Mouse (Mus musculus): ENCODE data around the gene Crip2.

The Crip2 gene

DNA sequence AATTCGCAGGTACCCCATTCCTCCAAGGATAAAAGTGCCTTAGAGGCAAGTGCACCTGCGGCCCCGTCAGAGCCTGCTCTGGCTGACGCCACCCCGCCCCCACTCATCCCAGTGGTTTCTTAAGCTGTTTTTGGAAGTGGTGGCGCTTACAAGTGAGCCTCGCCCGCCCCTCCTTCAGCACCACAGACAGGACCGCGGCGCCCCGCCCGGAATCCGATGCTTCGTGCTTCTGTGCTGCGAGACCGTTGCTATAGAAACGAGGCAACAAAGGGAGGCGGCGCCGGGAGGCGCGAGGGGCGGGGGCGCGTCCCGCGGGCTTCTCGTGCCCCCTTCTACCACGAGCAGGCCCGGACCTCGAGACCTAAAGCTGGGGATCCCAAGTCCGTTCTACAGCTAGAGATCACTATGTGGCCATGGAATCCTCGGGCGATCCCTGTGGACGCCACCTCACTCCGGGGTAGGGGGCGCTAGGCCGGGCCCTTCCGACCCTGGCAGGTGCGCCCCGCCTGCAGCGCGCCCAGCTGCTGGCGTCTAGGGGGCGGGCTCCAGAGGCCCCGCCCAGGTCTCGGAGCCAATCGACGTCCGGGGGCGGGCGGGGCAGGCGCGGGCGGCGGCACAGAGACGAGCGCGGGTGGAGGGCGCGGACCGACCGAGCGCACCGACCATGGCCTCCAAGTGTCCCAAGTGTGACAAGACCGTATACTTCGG is at the start of gene Crip2:
TSS of gene Crip2 (plus strand) at position 329 of the 708 bp plus-strand sequence.
- DNase-seq (ENCODE audit: low spot score): no peak

DNA sequence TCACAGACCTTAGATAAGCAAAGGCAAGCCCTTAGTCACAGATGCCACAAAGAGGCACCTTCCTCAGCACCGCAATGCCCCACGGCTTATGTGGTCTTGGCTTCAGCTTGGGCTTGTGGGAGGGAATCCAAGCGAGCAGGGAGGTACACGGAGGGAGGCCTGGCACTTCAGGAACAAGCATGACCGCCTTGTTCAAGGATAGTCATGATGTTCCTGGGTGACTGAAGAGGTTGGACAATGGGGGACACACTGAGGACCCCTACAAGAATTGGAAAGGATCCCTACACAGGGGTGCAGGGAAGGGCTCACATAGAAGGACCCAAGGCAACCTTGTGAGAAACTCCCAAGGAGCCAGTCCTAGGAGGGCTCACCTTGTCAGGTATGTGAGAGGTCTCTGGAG is 43.0 kb upstream of the Crip2 start:
- no peak for DNase-seq (ENCODE audit: low spot score)

DNA sequence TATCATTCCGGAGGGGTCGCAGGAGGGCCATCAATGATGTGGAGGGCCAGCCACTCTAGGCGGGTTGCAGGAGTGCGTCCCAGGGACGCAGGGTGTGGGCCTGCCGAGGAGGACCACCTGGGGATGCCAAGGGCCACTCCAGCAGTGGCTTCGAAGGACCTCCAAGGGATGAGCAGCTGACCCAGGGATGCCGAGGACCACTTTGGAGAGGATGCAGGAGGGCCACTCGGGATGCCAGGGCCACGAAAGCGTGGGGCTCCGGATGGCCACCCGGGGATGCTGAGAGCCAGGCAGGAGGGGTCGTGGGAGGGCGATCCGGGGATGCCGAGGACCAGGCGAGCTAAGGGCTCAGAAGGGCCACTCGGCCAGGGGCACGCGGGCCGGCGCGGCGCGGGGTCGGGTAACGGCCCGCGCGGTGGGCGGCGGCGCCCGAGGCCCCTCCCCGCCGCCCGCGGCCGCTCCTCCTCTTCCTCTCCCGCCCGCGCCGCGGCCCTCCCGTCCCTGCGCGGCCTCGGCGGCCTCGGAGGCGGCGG is 42.2 kb upstream of the Crip2 start, which contains the start of gene Mta1:
TSS of gene Mta1 (plus strand) at position 530 of the 533 bp plus-strand sequence.
- no peak for DNase-seq (ENCODE audit: low spot score)

DNA sequence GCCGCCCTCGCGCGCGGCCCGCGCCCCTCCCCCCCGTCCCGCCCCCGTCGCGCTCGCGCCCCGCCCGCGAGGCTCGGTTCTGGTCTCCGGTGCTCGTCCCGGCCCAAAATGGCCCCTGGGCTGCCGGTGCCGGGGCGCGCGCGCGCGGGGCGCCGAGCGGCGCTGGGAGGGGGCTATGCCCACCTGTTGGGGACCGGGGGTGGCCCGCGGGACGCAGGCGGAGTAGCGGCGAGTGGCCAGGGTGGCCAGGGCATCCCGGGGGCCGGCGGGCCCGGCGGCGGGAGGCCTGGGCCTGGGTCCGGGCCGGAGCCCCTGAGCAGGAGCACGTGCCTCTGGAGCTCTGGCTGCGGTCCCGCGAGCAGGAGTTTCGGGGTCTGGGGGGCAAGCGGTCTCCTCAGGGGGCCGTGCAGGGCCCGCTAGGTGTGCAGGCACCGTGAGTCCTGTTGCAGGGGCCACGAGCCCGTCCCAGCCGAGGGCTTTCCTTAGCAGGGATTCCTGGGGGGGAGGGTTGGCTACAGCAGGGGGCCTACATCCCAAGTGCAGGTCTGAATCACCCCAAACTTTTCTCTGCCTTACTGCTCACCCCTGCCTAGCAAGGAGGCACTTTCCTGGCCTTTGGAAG is 41.4 kb upstream of the Crip2 start:
- no peak for DNase-seq (ENCODE audit: low spot score)

DNA sequence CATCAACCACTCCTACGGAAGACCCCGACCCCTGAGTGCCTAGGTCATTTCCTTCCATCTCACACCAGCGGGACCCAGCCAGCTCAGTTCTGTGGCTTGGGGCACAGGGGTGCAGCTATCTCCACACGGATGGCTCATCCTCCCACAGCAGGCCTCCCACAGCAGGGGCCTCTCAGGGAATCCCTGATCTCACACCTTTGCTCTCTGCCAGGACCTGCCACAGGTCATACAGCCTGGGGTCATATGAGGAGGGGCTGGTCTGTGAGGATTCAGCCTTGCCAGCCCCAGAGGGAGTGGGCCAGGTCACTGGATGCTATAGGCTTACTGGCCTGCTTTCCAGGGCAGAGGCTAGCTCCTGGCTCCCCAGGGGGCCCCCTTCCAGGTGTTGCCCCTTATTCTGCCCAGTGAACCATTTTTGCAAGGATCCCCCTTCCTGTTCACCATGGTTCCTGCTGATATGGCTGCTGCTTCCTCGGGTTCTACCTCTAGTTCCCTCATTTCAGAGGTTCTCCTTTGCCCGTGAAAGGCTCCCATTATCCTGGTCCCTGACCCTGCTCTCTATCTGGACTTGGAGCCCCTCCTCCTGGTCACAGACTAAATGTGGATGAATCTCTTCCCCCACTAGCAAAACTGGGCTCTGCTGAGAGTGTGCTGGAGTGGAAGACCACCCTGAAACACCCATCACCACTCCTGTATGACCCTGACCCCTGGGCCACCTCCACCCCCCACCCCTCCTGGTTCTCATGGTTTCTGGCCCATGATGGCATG is 40.4 kb upstream of the Crip2 start:
- no peak for DNase-seq (ENCODE audit: low spot score)

DNA sequence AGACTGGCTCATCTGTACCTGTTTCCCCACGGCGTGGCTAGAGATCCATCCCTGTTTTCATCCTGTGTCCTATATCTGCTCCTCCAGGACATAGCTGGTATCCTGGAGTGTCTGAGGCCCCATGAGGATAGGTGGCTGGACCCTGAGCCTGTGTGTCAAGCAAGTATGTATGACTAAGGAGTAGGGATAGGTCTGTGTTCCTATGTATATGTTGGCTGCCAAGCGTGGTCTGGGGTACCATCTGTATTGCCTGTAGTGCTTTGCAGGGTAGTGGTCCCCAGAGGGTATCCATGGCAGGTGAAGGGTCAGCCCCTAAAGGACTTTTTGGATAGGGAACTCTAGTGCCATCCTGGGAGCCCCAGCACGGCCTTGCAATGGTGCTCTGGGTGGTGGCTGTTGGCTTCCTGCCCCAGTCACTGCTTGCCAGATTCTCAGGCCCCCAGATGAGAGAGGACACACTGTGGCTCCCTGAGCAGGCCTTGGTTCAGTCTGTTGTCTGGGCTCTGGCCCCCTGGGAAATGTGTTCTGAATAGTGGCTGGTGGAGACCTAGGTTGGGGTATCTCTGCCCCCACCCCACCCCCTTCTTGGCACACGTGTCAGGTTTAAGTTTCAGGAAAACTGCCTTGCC is 39.5 kb upstream of the Crip2 start:
- peak; percentile 35 for DNase-seq (ENCODE audit: low spot score)

DNA sequence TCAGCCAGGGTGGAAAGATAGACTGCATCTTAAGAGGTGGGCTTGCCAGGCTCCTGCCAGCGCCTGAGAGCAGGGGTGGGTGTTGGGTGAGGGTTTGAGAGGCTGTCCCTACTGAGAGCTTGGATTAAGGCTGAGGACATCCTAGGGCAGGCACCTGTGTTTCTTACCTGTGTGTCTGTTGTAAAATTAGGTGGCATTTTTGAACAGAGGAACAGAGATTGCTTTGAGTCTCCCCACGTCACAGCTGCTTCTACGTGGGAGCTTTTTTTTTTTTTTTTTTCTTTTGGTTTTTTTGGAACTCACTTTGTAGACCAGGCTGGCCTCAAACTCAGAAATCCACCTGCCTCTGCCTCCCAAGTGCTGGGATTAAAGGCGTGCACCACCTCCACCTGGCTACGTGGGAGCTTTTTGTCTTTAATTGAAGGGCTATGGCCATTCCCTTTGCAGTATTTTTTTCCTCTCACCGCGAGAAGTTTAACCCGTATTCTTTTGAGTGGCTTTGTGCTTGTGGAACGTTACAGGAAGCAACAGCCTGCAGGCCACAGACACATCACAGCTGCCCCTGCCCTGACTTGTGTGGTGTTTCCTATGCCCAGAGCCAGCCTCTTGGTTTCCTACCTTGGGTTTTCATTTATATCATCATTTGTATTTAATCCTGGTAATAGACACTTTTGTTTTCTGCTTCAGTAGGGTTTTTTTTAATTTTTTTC is 38.6 kb upstream of the Crip2 start:
- DNase-seq (ENCODE audit: low spot score): no peak

DNA sequence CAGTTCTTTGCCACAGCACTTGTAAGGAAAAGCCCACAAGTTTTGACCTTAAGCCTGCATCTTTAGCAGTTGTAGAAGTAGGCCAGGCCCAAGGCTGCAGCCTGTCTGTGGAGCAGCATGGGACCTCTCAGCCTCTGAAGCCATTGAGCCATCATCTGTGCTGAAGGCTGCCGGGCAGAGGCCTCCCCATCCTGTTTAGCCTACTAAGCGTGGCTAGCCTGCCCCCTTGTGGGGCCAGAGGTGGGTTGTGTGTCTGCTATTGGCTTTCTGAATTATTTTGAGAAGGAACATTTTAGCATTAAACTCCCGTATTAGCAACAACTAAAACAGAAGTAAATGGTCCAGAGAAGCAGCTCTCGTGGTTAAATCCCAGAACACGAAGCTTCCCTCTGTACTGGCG is 37.6 kb upstream of the Crip2 start:
- peak; percentile 77 for DNase-seq (ENCODE audit: low spot score)

DNA sequence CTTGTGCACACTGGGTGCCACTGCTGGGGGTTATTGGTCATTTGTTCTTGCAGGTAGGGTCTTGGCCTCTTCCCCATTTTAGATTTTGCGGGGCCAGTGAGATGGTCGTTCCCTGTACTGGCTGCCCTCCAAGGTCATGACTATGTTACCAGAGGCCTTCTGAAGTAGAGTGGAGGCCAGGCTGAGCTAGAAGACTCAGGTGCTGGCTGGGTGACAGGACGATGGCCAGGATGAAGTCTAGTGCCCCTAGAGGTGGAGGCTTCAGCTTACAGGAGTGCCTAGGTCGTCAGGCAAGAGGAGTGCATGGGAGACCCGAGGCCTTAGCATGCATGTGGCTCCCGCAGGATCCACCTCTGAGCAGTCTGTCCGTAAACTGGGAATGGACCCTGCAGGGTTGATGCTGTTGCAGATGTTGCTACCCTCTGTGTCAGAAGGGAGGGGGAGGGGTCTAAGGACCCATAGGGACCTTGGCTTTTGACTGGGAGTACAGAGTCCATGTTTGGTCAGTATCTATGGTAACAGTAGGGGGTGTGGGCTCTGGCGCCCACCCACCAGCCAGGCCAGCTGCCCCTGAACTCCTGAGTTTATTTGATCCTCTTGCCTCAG is 36.1 kb upstream of the Crip2 start:
- peak; percentile 22 for DNase-seq (ENCODE audit: low spot score)

DNA sequence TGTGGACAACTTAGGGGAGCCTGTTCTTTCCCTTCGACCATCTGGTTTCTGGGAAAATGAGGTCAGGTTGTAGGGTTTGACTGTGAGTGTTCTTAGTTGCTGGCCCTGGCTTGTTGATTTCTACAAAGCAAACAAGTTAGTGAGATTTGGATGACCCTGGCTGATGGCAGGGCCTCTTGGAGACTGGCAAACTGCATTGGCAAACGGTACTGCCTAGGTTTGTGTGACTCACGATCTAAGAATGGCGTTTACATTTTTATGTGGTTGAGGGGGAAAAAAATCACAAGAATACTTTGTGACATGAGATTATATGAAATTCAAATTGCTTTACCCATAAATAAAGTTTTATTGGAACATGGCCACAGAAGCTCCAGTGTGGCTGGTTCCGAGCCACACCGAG is 33.6 kb upstream of the Crip2 start:
- peak; percentile 46 for DNase-seq (ENCODE audit: low spot score)

DNA sequence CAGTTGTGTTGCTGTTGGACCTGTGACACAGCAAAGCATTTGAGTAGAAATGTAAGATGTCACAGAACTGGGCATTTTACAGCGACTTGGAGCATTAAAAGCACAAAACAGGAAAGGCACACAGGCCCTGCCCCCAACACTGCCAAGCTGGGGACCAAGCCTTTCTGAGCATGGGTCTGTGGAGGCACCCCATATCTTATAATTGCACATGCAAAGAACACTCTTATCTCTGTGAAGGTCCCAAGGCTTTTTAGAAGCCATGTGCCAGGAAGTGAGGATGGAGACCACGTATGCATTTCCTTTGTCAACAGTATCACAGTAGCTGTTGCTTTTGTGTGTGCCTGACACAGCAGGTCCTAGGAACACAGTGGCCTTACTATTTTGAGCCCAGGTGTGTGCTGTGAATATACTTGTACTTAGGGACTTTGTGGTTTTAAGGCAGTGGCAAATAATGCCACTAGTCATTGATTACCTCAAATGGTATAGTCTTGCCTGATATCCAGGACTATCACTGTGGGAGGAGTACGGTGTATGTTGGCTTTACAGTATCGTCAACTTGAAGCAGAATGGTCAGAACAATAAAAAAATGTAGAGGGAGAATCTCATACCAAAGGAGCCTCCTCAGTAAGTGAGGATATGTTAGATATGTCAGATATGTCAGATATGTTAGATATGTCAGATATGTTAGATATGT is 32.5 kb upstream of the Crip2 start:
- DNase-seq (ENCODE audit: low spot score): peak; percentile 26

DNA sequence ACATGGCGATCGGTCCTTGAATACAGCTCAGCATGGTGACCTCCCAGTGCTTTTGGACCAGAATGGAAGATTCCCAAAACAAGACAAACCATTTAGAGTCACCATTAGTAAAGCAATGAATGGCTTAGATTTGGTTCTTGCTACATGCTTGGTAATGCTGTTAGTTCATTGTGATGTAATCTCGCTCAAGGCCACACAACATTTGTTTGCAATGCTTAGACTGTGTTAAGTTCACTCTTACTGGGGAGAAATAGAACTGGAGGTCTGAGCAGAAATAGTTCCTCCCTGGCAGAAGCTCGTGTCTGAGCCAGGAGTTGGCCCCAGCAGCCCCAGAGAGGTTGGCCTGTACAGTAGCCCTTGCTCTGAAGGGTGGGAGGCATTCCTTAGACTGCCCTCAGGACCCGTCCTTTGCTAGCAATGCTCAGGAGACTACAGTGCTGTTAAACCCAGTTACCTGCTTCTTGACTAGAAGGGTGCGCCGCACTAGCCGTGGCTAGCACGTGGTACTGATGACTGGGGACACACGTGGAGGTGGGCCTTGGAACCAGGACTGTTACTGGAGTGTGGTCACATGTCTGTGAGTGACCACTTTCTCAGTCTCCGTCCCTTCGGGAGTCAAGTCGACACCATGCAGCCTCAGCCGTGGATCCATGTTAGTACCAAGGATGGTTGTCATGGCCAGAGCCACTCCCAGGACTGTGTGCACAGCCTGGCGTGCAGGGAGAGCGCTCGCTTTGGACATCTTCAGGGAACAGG is 31.3 kb upstream of the Crip2 start:
- DNase-seq (ENCODE audit: low spot score): peak; percentile 21

DNA sequence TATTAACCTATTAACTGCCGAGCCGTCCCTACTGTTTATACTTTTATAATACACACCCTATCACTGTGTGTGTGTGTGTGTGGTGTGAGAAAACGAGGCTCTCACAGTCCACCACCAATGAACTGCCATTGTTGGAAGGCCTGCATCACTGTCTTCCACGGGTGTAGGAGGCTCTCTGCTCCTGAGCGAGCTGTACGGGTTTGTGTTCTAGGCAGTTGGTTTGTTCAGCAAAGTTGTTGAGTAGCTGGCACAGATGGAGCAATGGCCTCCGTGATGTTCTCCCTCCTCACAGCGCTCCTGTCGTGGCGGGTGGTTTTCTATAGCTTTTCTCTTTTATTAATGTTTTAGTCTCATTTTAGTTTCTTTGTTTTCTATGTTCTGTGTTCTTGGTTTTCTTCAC is 30.2 kb upstream of the Crip2 start:
- DNase-seq (ENCODE audit: low spot score): no peak

DNA sequence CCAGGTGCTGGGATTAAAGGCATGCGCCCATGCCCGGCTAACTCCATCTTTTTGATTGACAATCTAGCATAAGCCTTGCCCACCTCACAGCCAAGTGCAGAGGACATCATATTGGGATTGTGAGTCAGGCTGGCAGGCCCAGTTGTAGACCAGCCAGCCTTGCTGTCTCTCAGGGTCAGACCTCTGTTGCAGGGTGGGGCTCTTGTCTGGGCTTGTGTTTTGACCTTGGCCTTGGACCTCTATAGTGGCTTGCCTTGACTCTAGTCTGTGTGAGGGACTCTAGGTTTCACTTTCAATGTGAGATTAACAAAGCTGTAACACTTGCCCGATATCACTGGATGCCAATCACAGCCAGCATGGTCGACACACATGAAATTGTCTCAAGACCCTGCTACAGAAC is 25.9 kb upstream of the Crip2 start:
- no peak for DNase-seq (ENCODE audit: low spot score)

DNA sequence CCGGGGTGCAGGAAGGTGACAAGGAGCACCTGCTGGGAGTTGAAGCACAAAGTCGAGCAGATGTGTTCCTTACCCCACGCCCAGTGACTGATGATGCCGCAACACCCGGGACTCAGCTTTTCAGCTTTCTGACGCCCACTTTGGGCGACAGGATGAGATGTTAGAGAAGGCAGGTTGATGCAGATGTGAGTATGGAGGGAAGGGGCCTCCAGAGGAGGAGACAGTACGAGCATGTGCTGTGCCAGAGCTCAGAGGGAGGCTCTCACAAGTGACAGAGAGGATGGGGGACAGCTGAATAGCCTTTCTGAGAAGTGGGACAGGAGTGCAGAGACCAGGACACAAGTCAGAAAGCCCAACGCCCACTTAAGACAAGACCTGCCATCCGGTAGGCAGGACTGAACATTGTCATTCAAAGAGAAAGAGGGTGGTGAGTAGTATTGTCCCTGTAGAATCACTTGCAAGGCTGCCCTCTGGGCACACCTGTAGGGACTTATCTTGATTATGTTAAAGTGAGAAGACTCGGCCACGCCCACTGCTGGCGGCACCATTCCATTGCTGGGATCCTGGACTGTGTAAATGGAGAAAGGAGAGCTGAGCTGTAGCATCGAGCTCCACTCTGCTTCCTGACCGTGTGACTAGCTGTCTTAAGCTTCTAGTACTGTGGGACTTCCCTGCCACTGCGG is 25.0 kb upstream of the Crip2 start:
- no peak for DNase-seq (ENCODE audit: low spot score)

DNA sequence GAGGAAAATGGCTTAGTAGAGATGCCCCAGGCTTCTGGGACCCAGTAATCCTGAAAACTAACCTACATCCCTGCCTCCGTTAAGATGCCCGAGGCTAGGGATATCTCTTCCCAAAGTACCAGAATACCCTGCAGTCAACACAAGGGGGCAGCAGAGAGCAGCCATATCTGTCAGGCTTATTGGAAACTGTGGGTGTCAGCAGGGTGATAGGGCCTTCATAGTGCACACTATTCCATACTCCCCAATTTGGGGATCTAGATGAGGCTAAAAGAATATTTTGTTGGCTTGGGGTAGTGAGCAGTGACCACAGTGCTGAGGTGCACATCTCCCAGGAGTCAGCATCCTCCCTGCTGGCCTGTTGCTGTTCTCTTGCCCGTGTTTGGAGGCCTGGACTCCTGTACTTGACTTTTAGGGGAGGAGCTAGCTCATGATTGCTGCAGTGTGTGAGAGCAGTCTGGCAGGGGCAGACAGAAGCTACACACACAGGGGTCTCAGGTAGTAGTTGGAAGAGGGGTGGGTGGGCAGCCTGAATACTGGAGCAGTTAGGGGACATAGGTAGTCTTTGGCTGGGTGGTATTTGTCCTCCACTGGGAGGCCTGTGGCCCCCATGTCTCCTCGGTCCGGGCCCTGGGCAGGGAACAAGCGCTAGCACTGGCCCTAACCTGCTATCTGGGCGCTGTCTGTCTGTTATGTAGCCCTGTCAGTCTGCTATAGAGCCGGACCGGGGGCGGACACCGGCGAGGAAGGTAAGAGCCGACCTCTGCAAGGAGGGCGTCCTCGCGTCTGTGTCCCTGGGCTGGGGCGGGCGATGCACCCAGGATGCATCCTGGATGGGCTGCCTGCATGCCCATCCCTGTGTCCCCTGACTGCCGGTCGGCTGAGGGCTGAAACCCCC is 20.3 kb upstream of the Crip2 start:
- DNase-seq (ENCODE audit: low spot score): peak; percentile 76

DNA sequence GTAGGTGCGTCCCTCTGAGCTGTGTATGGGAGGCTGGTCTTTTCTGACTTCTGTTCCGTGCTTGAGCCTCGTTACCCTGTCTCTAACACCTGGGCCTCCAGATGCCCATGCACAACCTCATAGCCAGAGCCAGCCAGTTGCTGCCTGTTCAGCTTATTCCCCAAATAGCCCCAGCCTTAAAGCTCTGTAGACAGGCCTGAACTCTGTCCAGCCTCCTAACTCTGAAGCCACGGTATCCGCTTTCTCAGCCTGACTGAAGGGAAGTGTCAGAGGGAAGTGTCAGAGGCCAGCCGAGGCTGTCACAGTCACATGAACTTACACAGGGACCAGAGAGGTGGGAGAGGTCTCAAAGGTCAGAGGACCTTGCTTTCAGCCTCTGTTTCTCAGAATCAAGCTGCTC is 15.3 kb upstream of the Crip2 start:
- DNase-seq (ENCODE audit: low spot score): no peak

DNA sequence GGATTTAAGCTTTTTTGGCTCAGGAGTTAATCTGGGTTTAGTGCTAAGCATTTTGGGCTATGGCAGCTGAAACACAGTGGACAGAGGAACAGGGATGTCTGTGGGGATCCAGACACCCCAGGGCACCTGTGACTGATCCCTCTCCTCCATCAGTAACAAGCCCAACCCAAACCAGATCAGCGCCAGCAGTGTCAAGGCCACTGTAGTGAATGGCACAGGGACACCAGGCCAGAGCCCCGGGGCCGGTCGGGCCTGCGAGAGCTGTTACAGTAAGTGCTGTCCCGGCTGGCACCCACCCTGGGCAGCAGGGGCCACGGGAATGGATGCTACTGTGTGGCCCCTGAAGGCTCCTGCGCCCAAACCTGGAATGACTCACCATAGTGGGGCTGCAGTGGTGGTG is 9.3 kb upstream of the Crip2 start:
- DNase-seq (ENCODE audit: low spot score): no peak
